Mouse (Mus musculus) large intestine, adult 2 months (tissue): Measurements from ENCODE around the gene Ube2e2. TPM values are rescaled to one million over a fixed set of nuclear protein-coding genes. Genes with fewer than 3 reads are reported as not detected.
"Not testable (repeated sequence)": the region's sequence is repeated elsewhere in the genome, so short reads cannot be mapped to it uniquely, and the experiment has no call there.

ENCODE experiments used
- DNase-seq: peaks from one replicate; pipeline ENCODE4 v3.0.0-alpha.2; 2012; ENCODE audit warnings: low read depth, low spot score
- WGBS: fragments of 180-500 bp; shearing (Covaris S2); methylation state at CpG from one replicate; pipeline ENCODE4 v1.1.7; 2018; 5-methylcytosine and 5-hydroxymethylcytosine counted together
- polyA plus RNA-seq: library from polyadenylated mRNA; depleted of rRNA; stranded (reverse); fragments of >200 nt; gene quantifications from 2 replicates; pipeline ENCODE4 v1.2.3, GENCODE M21; 2012

Gene Ube2e2
- polyA plus RNA-seq, 1 experiment, result 21.8 TPM

- DNase-seq, result not testable (repeated sequence)
Measured at GRCm38 (mm10) chr14:18539092-18539491, 355.0 kb downstream of the Ube2e2 start.

GRCm38 (mm10) chr14:18530899-18531298, 363.2 kb downstream of the Ube2e2 start:
- DNase-seq, result no peak
- 46% methylated on average over 2 of the region's 2 CpGs for WGBS

More at GRCm38 (mm10) chr14:18539092-18539491, 355.0 kb downstream of the Ube2e2 start:
- WGBS, result 75% methylated on average over 4 of the region's 4 CpGs

GRCm38 (mm10) chr14:18530496-18530895, 363.6 kb downstream of the Ube2e2 start:
- WGBS, result 72% methylated on average over 4 of the region's 4 CpGs
- DNase-seq, result no peak
